Mouse (Mus musculus) granulocyte monocyte progenitor cell, adult 5-6 weeks (primary cell): ENCODE results near the gene Gpr26. TPM values are rescaled to one million over a fixed set of nuclear protein-coding genes. Genes with fewer than 3 reads are reported as not detected.

Experiments used
- ATAC-seq: replicated peaks from 2 replicates; pipeline ENCODE4 v1.8.0; 2016; ENCODE audit warnings: mild to moderate bottlenecking, moderate TSS enrichment, inconsistent platforms; ENCODE audit not compliant: poor library complexity, severe bottlenecking
- total RNA-seq, 2 experiments: library from RNA; stranded (forward) in 1 of 2; stranded (reverse) in 1 of 2; fragments of 200-712, 200-1000 nt in 1 of 2; fragments of >200 nt in 1 of 2; fragmentation: Nextera tagmentation in 1 of 2; gene quantifications; 2 replicates each; pipeline ENCODE4 v1.2.3; 2014 to 2017

Gpr26 gene
- total RNA-seq, 2 experiments from 2014 or later = not detected

DNA sequence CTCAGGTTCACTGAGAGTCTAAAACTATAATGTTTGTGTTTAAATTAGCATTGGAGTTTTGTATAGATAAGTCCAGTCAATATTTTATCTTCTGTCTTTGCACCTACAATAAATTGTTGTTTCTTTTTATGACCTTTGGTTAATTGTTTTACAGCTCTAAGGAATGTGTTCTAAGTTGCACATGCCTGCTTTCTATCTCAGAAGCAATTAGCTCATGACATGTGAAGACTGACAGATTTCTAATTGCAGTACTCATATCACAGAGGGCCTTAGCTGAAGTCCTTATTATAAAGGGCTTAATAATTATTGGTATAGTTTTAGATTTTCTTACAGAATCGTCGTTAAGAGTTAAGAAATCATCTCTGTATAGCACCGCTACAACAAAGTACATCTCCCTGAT lies 49.7 kb downstream of the Gpr26 start:
- no peak for ATAC-seq

DNA sequence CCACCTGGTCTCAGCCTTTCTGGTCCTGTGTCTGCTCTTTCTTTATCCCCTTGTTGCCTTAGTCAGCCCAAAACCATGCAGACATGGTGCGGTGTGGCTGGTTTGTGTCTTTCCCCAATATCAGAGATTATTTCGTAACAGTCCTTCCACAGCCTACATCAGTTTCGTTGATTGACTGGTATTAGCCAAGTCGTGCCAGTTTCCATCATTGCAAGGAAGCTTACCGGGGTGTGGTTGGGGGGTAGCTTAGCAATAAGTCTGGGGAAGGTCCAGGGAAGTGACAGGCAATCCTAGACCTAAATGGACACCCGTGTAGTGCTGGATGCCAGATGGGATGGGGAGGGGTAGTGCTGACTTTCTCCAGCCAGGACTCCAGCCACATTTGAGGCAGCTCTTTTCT lies 59.3 kb downstream of the Gpr26 start:
- ATAC-seq = no peak

GRCm38 (mm10) chr7:132026671-132027070 lies 60.4 kb downstream of the Gpr26 start:
- ATAC-seq = no peak

GRCm38 (mm10) chr7:132031940-132032531 lies 65.8 kb downstream of the Gpr26 start:
- ATAC-seq = no peak

Other genes starting within 250 kb of the Gpr26 start
- not detected in 2 replicates for gene Cpxm2, start 188.3 kb downstream of the Gpr26 start, total RNA-seq (2014; fragmentation: Nextera tagmentation)
- gene Cpxm2, start 188.3 kb downstream of the Gpr26 start, total RNA-seq (2017) = not detected in 2 replicates